Mouse (Mus musculus) ES-E14 (cell line): Measurements from ENCODE around the gene Trim2. TPM values are rescaled to one million over a fixed set of nuclear protein-coding genes. Genes with fewer than 3 reads are reported as not detected.

Experiments used
- DNase-seq: peaks from one replicate; pipeline ENCODE4 v3.0.0-alpha.2; 2013; ENCODE audit warnings: low read depth, low spot score
- H3K27ac ChIP-seq: 2 replicates; pipeline ENCODE4 v1.5.1; 2012; ENCODE audit warnings: low read depth, mild to moderate bottlenecking, low read length, moderate library complexity, mixed read lengths; ENCODE audit not compliant: poor library complexity, insufficient read depth, severe bottlenecking
- H3K36me3 ChIP-seq: 2 replicates; pipeline ENCODE4 v1.6.1; 2012; ENCODE audit warnings: mild to moderate bottlenecking, low read length, moderate library complexity, mixed read lengths; ENCODE audit not compliant: control insufficient read depth, poor library complexity, insufficient read depth, severe bottlenecking
- H3K4me1 ChIP-seq, 2 experiments: fragments of 150-350 bp in 1 of 2; sonication (generic) in 1 of 2; 2 replicates each; pipeline ENCODE4 v1.6.1; 2012; ENCODE audit warnings: low read length in 2 of 2, mild to moderate bottlenecking in 1 of 2, mixed read lengths in 1 of 2; ENCODE audit not compliant: control insufficient read depth in 2 of 2, insufficient read depth in 2 of 2, poor library complexity in 1 of 2
- H3K4me3 ChIP-seq, 2 experiments: fragments of 150-350 bp in 1 of 2; sonication (generic) in 1 of 2; 2 replicates each; pipeline ENCODE4 v1.5.1; 2012; ENCODE audit warnings: low read length in 2 of 2, low read depth in 1 of 2, mild to moderate bottlenecking in 1 of 2, mixed read lengths in 1 of 2; ENCODE audit not compliant: insufficient read depth in 1 of 2, poor library complexity in 1 of 2, severe bottlenecking in 1 of 2
- H3K9ac ChIP-seq: 2 replicates; pipeline ENCODE4 v1.6.1; 2012; ENCODE audit warnings: low read depth, mild to moderate bottlenecking, low read length, mixed read lengths; ENCODE audit not compliant: poor library complexity, insufficient read depth, severe bottlenecking
- H3K9me3 ChIP-seq: fragments of 150-350 bp; sonication (generic); 2 replicates; pipeline ENCODE4 v1.6.1; 2012; ENCODE audit warnings: low read depth, mild to moderate bottlenecking, low read length; ENCODE audit not compliant: control insufficient read depth, insufficient read depth
- CHD2 ChIP-seq: IDR thresholded peaks from 2 replicates; pipeline ENCODE4 v1.6.1; 2014; ENCODE audit warnings: mild to moderate bottlenecking, low read depth, low read length, inconsistent platforms
- HCFC1 ChIP-seq: IDR thresholded peaks from 2 replicates; pipeline ENCODE4 v1.6.1; 2012; ENCODE audit warnings: low read length, inconsistent platforms, borderline replicate concordance; ENCODE audit not compliant: insufficient read depth
- MAFK ChIP-seq: IDR thresholded peaks from 2 replicates; pipeline ENCODE4 v1.6.1; 2014; ENCODE audit warnings: mild to moderate bottlenecking, low read depth, low read length, inconsistent platforms; ENCODE audit not compliant: insufficient read depth
- ZC3H11A ChIP-seq: IDR thresholded peaks from 2 replicates; pipeline ENCODE4 v1.6.1; 2012; ENCODE audit warnings: low read depth, mild to moderate bottlenecking, inconsistent platforms, low read length, borderline replicate concordance
- ZNF384 ChIP-seq: IDR thresholded peaks from 2 replicates; pipeline ENCODE4 v1.6.1; 2012; ENCODE audit warnings: low read depth, low read length, inconsistent platforms
- in situ Hi-C, 2 experiments: fragments of 600-800 bp; cut with MboI; formaldehyde crosslinking; loops; one replicate each; pipeline ENCODE4 v1.15.1; 2025; ENCODE audit warnings: low sequenced_read_pairs in 2 of 2, inconsistent platforms in 1 of 2; ENCODE audit not compliant: unreplicated experiment in 2 of 2
- total RNA-seq: library from RNA; depleted of rRNA; stranded (reverse); fragments of 300-350 nt; gene quantifications from 2 replicates; pipeline ENCODE4 v1.2.3, GENCODE M21; 2012

Trim2 gene
- total RNA-seq, 1 experiment: 27.3 TPM

- in situ Hi-C loops: no loop called here
- no peaks in the 10 kb centered on the region for H3K9me3 ChIP-seq
- H3K9ac ChIP-seq: no peak overlapping the region
- no peak for DNase-seq
- no peak overlapping the region for H3K27ac ChIP-seq
- H3K4me1 ChIP-seq: peaks cover 0 to 14% of the 10 kb centered on the region in 2 experiments; a peak in 2 of 4 replicates
- TF ChIP-seq HCFC1 (no peak), MAFK (no peak), ZC3H11A (no peak), CHD2 (no peak), ZNF384 (no peak)
- H3K36me3 ChIP-seq: no peaks in the 10 kb centered on the region
- H3K4me3 ChIP-seq: no peak overlapping the region
These were observed 34.9 kb downstream of the Trim2 start for GRCm38 (mm10) chr3:84271794-84272193.

GRCm38 (mm10) chr3:84271058-84271457 is 35.6 kb downstream of the Trim2 start:
- Histone ChIP-seq H3K9ac (no peak overlapping the region), H3K27ac (no peak overlapping the region), H3K9me3 (no peaks in the 10 kb centered on the region), H3K36me3 (no peaks in the 10 kb centered on the region), H3K4me3 (no peak overlapping the region), H3K4me1 (peaks cover 0 to 14% of the 10 kb centered on the region in 2 experiments; a peak in 2 of 4 replicates)
- in situ Hi-C loops: no loop called here
- TF ChIP-seq ZC3H11A (no peak), MAFK (no peak), HCFC1 (no peak), ZNF384 (no peak), CHD2 (no peak)
- DNase-seq: no peak

GRCm38 (mm10) chr3:84270624-84270995 is 36.1 kb downstream of the Trim2 start:
- DNase-seq: no peak
- no peak overlapping the region for H3K4me3 ChIP-seq
- H3K27ac ChIP-seq: no peak overlapping the region

GRCm38 (mm10) chr3:84269987-84270623 is 36.6 kb downstream of the Trim2 start:
- no peak for DNase-seq
- Histone ChIP-seq H3K9me3 (no peaks in the 10 kb centered on the region), H3K4me3 (no peak overlapping the region), H3K4me1 (peaks cover 0 to 14% of the 10 kb centered on the region in 2 experiments; a peak in 2 of 4 replicates), H3K9ac (no peak overlapping the region), H3K36me3 (no peaks in the 10 kb centered on the region), H3K27ac (no peak overlapping the region)
- TF ChIP-seq ZNF384 (no peak), CHD2 (no peak), ZC3H11A (no peak), HCFC1 (no peak), MAFK (no peak)
- in situ Hi-C loops: no loop called here

More at GRCm38 (mm10) chr3:84270624-84270995, 36.1 kb downstream of the Trim2 start:
- no peaks in the 10 kb centered on the region for H3K9me3 ChIP-seq
- in situ Hi-C loops: no loop called here
- no peak for TF ChIP-seq HCFC1
- TF ChIP-seq ZNF384: no peak
- no peak for TF ChIP-seq MAFK
- TF ChIP-seq ZC3H11A: no peak
- TF ChIP-seq CHD2: no peak
- H3K36me3 ChIP-seq: no peaks in the 10 kb centered on the region
- no peak overlapping the region for H3K9ac ChIP-seq
- peaks cover 0 to 14% of the 10 kb centered on the region in 2 experiments; a peak in 2 of 4 replicates for H3K4me1 ChIP-seq

- Histone ChIP-seq H3K9me3 (no peaks in the 10 kb centered on the region), H3K27ac (no peak overlapping the region), H3K36me3 (no peaks in the 10 kb centered on the region), H3K4me1 (peaks cover 0 to 14% of the 10 kb centered on the region in 2 experiments; a peak in 2 of 4 replicates), H3K4me3 (no peak overlapping the region), H3K9ac (no peak overlapping the region)
- no peak for DNase-seq
- no peak for TF ChIP-seq CHD2
- in situ Hi-C loops: no loop called here
These were observed 38.2 kb downstream of the Trim2 start for GRCm38 (mm10) chr3:84268434-84268833.
